Mouse (Mus musculus): ENCODE results near the gene AL731706.2.
"Not testable (repeated sequence)": the region's sequence is repeated elsewhere in the genome, so short reads cannot be mapped to it uniquely, and the experiment has no call there.

AL731706.2 gene

GRCm38 (mm10) chr2:136885579-136885978, at the start of gene AL731706.2:
Gene AL731706.2 (minus strand): TSS chr2:136885679.
- no peak for DNase-seq

GRCm38 (mm10) chr2:136921003-136921408, 35.5 kb upstream of the AL731706.2 start:
- DNase-seq = peak; percentile 9

- no peak for DNase-seq
These were observed 34.9 kb upstream of the AL731706.2 start for GRCm38 (mm10) chr2:136920257-136920993.

- DNase-seq = no peak
These were observed 34.0 kb upstream of the AL731706.2 start for GRCm38 (mm10) chr2:136919433-136919832.

GRCm38 (mm10) chr2:136914334-136914902, 28.9 kb upstream of the AL731706.2 start:
- no peak for DNase-seq

- DNase-seq = no peak
These were observed 27.5 kb upstream of the AL731706.2 start for GRCm38 (mm10) chr2:136913021-136913420.

- peak; percentile 40 for DNase-seq
These were observed 26.5 kb upstream of the AL731706.2 start for GRCm38 (mm10) chr2:136911958-136912411.

GRCm38 (mm10) chr2:136909298-136909697, 23.8 kb upstream of the AL731706.2 start:
- DNase-seq = no peak

- no peak for DNase-seq
These were observed 23.1 kb upstream of the AL731706.2 start for GRCm38 (mm10) chr2:136908596-136908995.

GRCm38 (mm10) chr2:136896131-136896530, 10.7 kb upstream of the AL731706.2 start:
- no peak for DNase-seq

- DNase-seq = no peak
These were observed 9.0 kb upstream of the AL731706.2 start for GRCm38 (mm10) chr2:136894494-136894893.

GRCm38 (mm10) chr2:136891951-136892371, 6.5 kb upstream of the AL731706.2 start:
- peak; percentile 97 for DNase-seq

- DNase-seq = peak; percentile 100
These were observed 5.8 kb upstream of the AL731706.2 start, which contains the start of the genes Slx4ip, AL731706.1 and Mkks for GRCm38 (mm10) chr2:136891068-136891950. Gene Slx4ip (plus strand): TSS chr2:136891218. Gene AL731706.1 (minus strand): TSS chr2:136891389. Gene Mkks (minus strand): TSS chr2:136891389.

- DNase-seq = not testable (repeated sequence)
These were observed 5.2 kb upstream of the AL731706.2 start for GRCm38 (mm10) chr2:136890716-136891067.

GRCm38 (mm10) chr2:136886846-136887245, 1.4 kb upstream of the AL731706.2 start:
- DNase-seq = peak; percentile 30

- no peak for DNase-seq
These were observed 30.7 kb downstream of the AL731706.2 start for GRCm38 (mm10) chr2:136854543-136855388.

GRCm38 (mm10) chr2:136850366-136850765, 35.1 kb downstream of the AL731706.2 start:
- no peak for DNase-seq

- no peak for DNase-seq
These were observed 47.5 kb downstream of the AL731706.2 start for GRCm38 (mm10) chr2:136837994-136838393.

- DNase-seq = no peak
These were observed 49.6 kb downstream of the AL731706.2 start for GRCm38 (mm10) chr2:136835882-136836281.

All from kidney, postnatal 14 days (tissue).